Mouse (Mus musculus): Measurements from ENCODE around the gene Dolk.
A peak's percentile ranks its signal among the peaks of the same experiment; 100 is the strongest.

Dolk gene

DNA sequence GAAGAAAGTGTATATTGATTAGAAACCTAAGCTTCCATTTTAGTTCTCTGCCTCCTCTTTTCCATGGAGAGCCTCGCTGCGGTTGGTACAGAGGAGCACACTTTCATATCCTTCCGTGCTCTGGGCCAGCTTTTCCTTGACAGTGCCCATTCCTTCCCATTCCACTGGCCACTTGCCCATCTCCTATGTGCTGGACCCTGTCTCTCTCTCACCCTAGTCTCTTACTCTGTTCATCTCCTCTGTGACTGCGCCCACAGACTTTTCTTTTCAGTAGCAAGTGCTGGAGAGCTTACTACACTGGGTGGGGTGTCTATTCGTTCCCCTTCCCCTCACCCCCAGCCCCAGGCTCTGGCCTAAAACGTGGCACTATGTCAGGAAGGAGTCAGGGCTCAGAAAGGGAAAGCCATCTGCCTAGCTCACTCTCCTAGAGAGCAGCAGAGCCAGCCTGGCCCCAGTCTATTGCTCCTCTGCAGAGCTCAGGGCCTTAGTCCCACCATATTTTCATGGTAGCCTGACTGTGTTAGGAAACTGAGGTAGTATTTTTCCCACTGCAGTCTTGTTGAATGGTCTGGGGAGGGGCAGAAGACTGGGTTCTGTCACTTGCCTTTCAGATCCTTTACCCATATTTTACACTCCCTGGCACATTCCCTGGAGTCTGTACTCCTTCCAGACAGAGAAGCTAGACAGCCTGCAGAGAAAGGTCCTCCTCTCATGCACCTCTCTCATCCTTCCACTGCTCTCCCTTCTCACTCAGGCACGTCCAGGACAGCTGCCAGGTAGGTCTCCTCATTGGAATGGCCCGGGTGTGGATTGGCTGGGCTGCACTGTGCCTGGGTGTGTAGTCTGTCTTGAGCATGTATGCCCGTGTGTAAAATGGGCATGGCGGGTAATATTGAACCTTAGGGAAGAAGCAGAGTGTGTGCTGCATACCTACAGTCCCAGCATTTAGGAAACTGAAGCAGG, 35.7 kb downstream of the Dolk start:
- DNase-seq (ENCODE audit: low spot score) = no peak

GRCm38 (mm10) chr2:30249182-30249581, 37.0 kb downstream of the Dolk start:
- no peak for DNase-seq (ENCODE audit: low spot score)

- DNase-seq (ENCODE audit: low spot score) = no peak
These were observed 38.5 kb downstream of the Dolk start for GRCm38 (mm10) chr2:30247681-30248080.

GRCm38 (mm10) chr2:30247036-30247435, 39.1 kb downstream of the Dolk start:
- no peak for DNase-seq (ENCODE audit: low spot score)

GRCm38 (mm10) chr2:30244595-30245178, 41.4 kb downstream of the Dolk start:
- no peak for DNase-seq (ENCODE audit: low spot score)

DNA sequence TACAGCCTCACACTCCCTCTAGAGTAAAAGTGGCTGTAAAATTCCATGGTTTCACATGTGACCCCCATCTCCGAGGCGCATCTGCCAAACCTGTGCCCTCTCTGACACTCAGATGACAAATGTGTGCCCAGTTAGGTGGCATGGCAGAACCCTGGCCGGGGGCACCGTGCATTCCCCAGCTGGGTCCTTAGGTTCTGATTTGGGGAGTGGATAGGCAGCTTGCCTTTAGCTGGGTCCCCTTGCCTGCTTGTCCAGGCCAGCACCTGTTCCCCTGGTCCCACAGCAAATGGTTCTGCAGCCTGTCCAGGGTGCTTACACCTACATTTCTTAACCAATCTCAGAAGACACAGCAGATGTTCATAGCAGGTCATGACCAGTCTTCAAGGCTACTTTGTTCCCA, 42.7 kb downstream of the Dolk start:
- no peak for DNase-seq (ENCODE audit: low spot score)

GRCm38 (mm10) chr2:30242509-30242908, 43.6 kb downstream of the Dolk start:
- DNase-seq (ENCODE audit: low spot score) = no peak

DNA sequence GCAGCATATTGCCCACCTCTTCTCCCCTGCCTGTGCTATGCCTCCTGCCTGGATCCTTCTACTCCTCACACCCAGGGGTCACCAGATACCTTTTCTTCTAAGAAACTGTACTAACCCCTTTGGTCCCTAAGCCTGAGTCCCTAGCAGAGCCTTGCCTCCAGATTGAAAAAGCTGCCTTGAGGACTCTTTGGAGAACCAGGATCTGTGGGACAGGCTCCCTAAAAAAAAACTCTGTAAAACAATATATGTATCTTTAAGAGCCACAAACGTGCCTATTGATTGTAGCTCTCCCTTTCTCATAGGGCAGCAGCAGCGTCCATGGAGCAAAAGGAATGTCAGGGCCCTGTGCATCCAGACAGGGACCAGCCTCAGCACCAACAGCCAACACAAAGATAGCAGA, 45.9 kb downstream of the Dolk start, which contains the start of gene Gm28035:
Gm28035 (plus strand) TSS at position 301 of the 400 bp plus-strand sequence.
- no peak for DNase-seq (ENCODE audit: low spot score)

DNA sequence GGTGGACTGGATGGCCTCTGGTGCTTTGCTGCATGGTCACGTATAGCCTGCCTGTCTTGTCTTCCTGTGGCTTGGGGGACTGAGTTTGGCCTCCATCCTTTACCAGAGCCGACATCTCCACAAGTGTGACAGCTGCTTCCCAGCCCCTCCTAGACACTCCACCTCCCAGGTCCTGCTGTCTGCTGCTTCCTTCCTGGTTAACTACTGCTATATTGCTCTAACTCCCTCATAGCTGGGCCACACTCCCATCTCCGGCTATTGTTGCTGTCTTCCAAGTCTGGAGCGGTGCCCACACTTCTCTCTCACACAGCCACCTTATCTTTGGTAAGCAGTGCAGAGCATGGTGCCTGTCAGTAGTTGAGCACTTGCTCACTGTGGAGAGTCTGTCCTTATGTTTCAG, 46.4 kb downstream of the Dolk start:
- DNase-seq (ENCODE audit: low spot score) = peak; percentile 71

GRCm38 (mm10) chr2:30238906-30239465, 47.1 kb downstream of the Dolk start:
- DNase-seq (ENCODE audit: low spot score) = no peak

DNA sequence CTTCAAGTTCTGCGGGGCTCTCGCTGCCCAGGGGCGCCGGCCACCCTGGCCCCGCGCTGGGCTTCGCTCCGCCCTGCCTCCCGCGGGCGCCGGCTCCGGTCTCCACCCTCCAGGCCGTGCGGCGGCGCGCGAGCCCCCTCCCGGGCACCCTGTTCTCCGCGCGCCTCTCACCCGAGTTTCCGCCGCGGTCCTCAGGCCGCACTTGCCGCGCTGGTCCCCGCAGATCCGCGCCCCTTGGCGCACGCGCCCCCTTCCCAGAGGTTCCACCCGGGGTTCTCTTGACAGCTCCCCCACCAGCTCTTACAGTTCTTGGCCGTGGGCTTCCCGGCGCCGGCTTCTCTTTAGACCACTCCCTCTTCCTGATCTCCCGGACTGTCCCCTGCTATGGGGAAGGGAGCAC, 48.3 kb downstream of the Dolk start:
- peak; percentile 82 for DNase-seq (ENCODE audit: low spot score)

DNA sequence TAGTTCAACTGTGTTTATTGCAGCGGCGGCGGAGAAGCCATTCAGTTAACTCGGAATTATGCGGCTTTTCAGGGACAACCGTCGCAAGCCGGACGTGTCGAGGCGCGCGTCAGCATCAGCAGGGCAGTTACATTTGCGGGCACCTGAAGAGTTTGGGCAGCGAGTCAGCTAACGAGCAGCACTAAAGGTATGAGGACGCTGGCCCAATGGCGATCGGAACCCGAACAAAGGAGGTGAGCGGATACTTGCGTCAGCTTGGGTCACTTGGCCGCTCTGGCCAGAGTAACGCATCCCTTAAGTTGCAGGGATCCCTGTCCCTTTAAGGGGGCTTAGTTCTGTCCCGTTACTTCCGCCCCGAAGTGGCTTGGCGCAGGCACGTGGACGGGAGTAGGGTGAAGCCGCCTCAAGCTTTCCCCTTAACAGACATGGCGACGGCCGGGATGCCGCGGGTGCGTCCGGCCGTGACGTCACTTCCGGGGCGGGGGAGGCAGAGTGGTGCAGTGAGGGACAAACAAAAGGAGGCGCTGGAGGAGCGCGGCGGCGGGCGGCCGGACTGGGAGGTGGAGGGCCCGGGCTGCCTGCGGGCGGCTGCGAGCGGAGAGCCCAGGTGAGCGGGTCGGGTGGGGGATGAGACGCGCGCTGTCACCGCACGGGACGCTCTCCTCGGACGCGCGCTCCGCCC, 48.8 kb downstream of the Dolk start, which contains the start of gene Lrrc8a:
Lrrc8a (plus strand) TSS at position 517 of the 682 bp plus-strand sequence.
- DNase-seq (ENCODE audit: low spot score) = peak; percentile 100

- DNase-seq (ENCODE audit: low spot score) = no peak
These were observed 49.5 kb downstream of the Dolk start for GRCm38 (mm10) chr2:30236426-30237198.

GRCm38 (mm10) chr2:30235593-30235992, 50.5 kb downstream of the Dolk start:
- DNase-seq (ENCODE audit: low spot score) = no peak

Data from testis, postnatal 10 days (tissue).